Mouse (Mus musculus): ENCODE data around the gene Llgl1.

- no peak for TF ChIP-seq CTCF (IDR thresholded peaks at IDR 0.05; ENCODE audit: low read depth, low read length)
- TF ChIP-seq EP300 (IDR thresholded peaks at IDR 0.05; ENCODE audit: insufficient read depth, low read depth, low read length), result no peak
- TF ChIP-seq POLR2A (IDR thresholded peaks at IDR 0.05; ENCODE audit: insufficient read depth, low read length), result no peak
Measured at GRCm38 (mm10) chr11:60699524-60700075, at the start of gene Llgl1.

All from ES-Bruce4 (cell line).